Mouse (Mus musculus): ENCODE data around the gene Slc1a3. TPM values are rescaled to one million over a fixed set of nuclear protein-coding genes. Genes with fewer than 3 reads are reported as not detected.

The Slc1a3 gene
- total RNA-seq, 1 experiment from 2014 or later = 0.18 TPM

GRCm38 (mm10) chr15:8663348-8664099 lies 47.0 kb downstream of the Slc1a3 start:
- peak; percentile 68 for ATAC-seq (replicated peaks; ENCODE audit: low read depth, poor library complexity, severe bottlenecking)

GRCm38 (mm10) chr15:8661856-8662255 lies 48.7 kb downstream of the Slc1a3 start:
- no peak for ATAC-seq (replicated peaks; ENCODE audit: low read depth, poor library complexity, severe bottlenecking)

GRCm38 (mm10) chr15:8659977-8660376 lies 50.6 kb downstream of the Slc1a3 start:
- ATAC-seq (replicated peaks; ENCODE audit: low read depth, poor library complexity, severe bottlenecking) = no peak

- no peak for ATAC-seq (replicated peaks; ENCODE audit: low read depth, poor library complexity, severe bottlenecking)
Observed at GRCm38 (mm10) chr15:8659483-8659971, 51.0 kb downstream of the Slc1a3 start.

GRCm38 (mm10) chr15:8658086-8658980 lies 52.2 kb downstream of the Slc1a3 start:
- ATAC-seq (replicated peaks; ENCODE audit: low read depth, poor library complexity, severe bottlenecking) = no peak

- ATAC-seq (replicated peaks; ENCODE audit: low read depth, poor library complexity, severe bottlenecking) = no peak
Observed at GRCm38 (mm10) chr15:8655251-8655650, 55.3 kb downstream of the Slc1a3 start.

GRCm38 (mm10) chr15:8652637-8653036 lies 57.9 kb downstream of the Slc1a3 start:
- ATAC-seq (replicated peaks; ENCODE audit: low read depth, poor library complexity, severe bottlenecking) = no peak

- no peak for ATAC-seq (replicated peaks; ENCODE audit: low read depth, poor library complexity, severe bottlenecking)
Observed at GRCm38 (mm10) chr15:8643997-8644692, 66.4 kb downstream of the Slc1a3 start.

GRCm38 (mm10) chr15:8639856-8640255 lies 70.7 kb downstream of the Slc1a3 start:
- ATAC-seq (replicated peaks; ENCODE audit: low read depth, poor library complexity, severe bottlenecking) = no peak

- no peak for ATAC-seq (replicated peaks; ENCODE audit: low read depth, poor library complexity, severe bottlenecking)
Observed at GRCm38 (mm10) chr15:8638568-8639325, 71.8 kb downstream of the Slc1a3 start.

- ATAC-seq (replicated peaks; ENCODE audit: low read depth, poor library complexity, severe bottlenecking) = no peak
Observed at GRCm38 (mm10) chr15:8637283-8637682, 73.3 kb downstream of the Slc1a3 start.

GRCm38 (mm10) chr15:8635974-8636373 lies 74.6 kb downstream of the Slc1a3 start:
- ATAC-seq (replicated peaks; ENCODE audit: low read depth, poor library complexity, severe bottlenecking) = no peak

- peak; percentile 82 for ATAC-seq (replicated peaks; ENCODE audit: low read depth, poor library complexity, severe bottlenecking)
Observed at GRCm38 (mm10) chr15:8634807-8635206, 75.8 kb downstream of the Slc1a3 start.

- no peak for ATAC-seq (replicated peaks; ENCODE audit: low read depth, poor library complexity, severe bottlenecking)
Observed at GRCm38 (mm10) chr15:8634355-8634754, 76.2 kb downstream of the Slc1a3 start.

GRCm38 (mm10) chr15:8633375-8633774 lies 77.2 kb downstream of the Slc1a3 start:
- peak; percentile 65 for ATAC-seq (replicated peaks; ENCODE audit: low read depth, poor library complexity, severe bottlenecking)

- no peak for ATAC-seq (replicated peaks; ENCODE audit: low read depth, poor library complexity, severe bottlenecking)
Observed at GRCm38 (mm10) chr15:8632361-8632760, 78.2 kb downstream of the Slc1a3 start.

- ATAC-seq (replicated peaks; ENCODE audit: low read depth, poor library complexity, severe bottlenecking) = 0 out of 2 replicates have a peak, but pooled peaks have one; percentile 17
Observed at GRCm38 (mm10) chr15:8629317-8629831, 81.2 kb downstream of the Slc1a3 start.

GRCm38 (mm10) chr15:8628150-8628549 lies 82.4 kb downstream of the Slc1a3 start:
- ATAC-seq (replicated peaks; ENCODE audit: low read depth, poor library complexity, severe bottlenecking) = no peak

GRCm38 (mm10) chr15:8627097-8627537 lies 83.4 kb downstream of the Slc1a3 start:
- ATAC-seq (replicated peaks; ENCODE audit: low read depth, poor library complexity, severe bottlenecking) = peak; percentile 76
